Mouse (Mus musculus) gastrocnemius, adult 2 months (tissue): ENCODE measurements around the gene Slfn2. TPM values are rescaled to one million over a fixed set of nuclear protein-coding genes. Genes with fewer than 3 reads are reported as not detected.
"Not testable (repeated sequence)": the region's sequence is repeated elsewhere in the genome, so short reads cannot be mapped to it uniquely, and the experiment has no call there.

ENCODE experiments used
- DNase-seq: peaks from one replicate; pipeline ENCODE4 v3.0.0; 2022
- H3K27ac ChIP-seq: fragments of 200-600 bp; 2 replicates; pipeline ENCODE4 v1.8.1; 2022; ENCODE audit warnings: mild to moderate bottlenecking
- H3K4me3 ChIP-seq: fragments of 200-600 bp; 2 replicates; pipeline ENCODE4 v1.8.1; 2022; ENCODE audit warnings: mild to moderate bottlenecking, moderate library complexity
- CTCF ChIP-seq: fragments of 200-600 bp; IDR thresholded peaks from 2 replicates; pipeline ENCODE4 v1.8.1; 2022; ENCODE audit warnings: antibody characterized with exemption, mild to moderate bottlenecking, moderate library complexity
- intact Hi-C: fragments of 180-260 bp; cut with DNase I; formaldehyde crosslinking; loops from one replicate; pipeline ENCODE4 v1.15.1; 2025
- long read RNA-seq, 2 experiments: library from polyadenylated mRNA; stranded (forward); transcript quantifications; one replicate each; pipeline ENCODE4 v2.0.0; 2021
- total RNA-seq, 2 experiments: library from RNA; stranded (reverse); gene quantifications; 2 replicates each; pipeline ENCODE4 v1.2.3; 2021

Slfn2 gene
- total RNA-seq, result 1 to 10 TPM in 1 of 2 experiments, under 1 TPM in 1; 0.48 to 1.1 TPM
- long read RNA-seq, experiment 1, partial matches to known transcripts, result 0 of 1 reads
- long read RNA-seq, experiment 1, other reads (novel, unspliced or antisense), result 0 of 1 reads
- long read RNA-seq, experiment 2, result 0 reads

GRCm38 (mm10) chr11:83064946-83065345, at the start of gene Slfn2:
TSS of gene Slfn2 (plus strand) at chr11:83065112.
- peak within 1 kb of the TSS; percentile 53 for H3K4me3 ChIP-seq
- DNase-seq, result no peak
- no peak for TF ChIP-seq CTCF
- intact Hi-C loops, result no loop called here
- H3K27ac ChIP-seq, result peak within 1 kb of the TSS; percentile 51

- Histone ChIP-seq H3K4me3 (no peak overlapping the region), H3K27ac (no peak overlapping the region)
- TF ChIP-seq CTCF, result no peak
- intact Hi-C loops, result no loop called here
- DNase-seq, result no peak
These were observed 48.8 kb upstream of the Slfn2 start for GRCm38 (mm10) chr11:83016093-83016492.

GRCm38 (mm10) chr11:83019561-83020519, 45.1 kb upstream of the Slfn2 start:
- DNase-seq, intact Hi-C loops: not testable (repeated sequence)
- peak overlapping the region; percentile 66 for H3K27ac ChIP-seq
- H3K4me3 ChIP-seq, result peak overlapping the region; percentile 55

DNA sequence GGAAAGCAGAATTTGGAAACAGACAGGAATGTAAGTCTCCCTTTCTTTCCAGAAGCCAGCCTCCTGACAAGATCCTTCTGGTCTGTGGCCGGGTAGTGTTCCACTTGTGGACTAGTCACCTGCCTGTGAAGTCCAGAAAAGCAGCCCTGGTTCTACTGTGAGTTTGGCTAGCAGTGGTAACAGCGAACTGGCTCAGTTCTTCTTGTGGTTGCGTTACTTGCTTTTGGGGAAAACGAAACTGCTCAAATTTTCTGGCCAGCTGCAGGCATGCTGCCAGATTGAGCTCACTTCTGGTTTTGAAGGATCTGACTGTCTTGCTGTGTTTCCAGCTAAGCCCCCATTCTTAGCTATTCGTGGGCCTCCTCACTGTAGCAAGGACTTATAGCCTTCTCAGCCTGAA, 44.3 kb upstream of the Slfn2 start, which contains the start of gene Slfn8:
TSS of gene Slfn8 (minus strand) at position 190 of the 400 bp plus-strand sequence.
- DNase-seq, result peak; percentile 56
- peak within 1 kb of the TSS; percentile 55 for H3K4me3 ChIP-seq
- intact Hi-C loops, result no loop called here
- H3K27ac ChIP-seq, result peak within 1 kb of the TSS; percentile 66
- TF ChIP-seq CTCF, result no peak

GRCm38 (mm10) chr11:83038686-83039085, 26.2 kb upstream of the Slfn2 start:
- H3K4me3 ChIP-seq, H3K27ac ChIP-seq, intact Hi-C loops, DNase-seq: not testable (repeated sequence)

GRCm38 (mm10) chr11:83039156-83039555, 25.8 kb upstream of the Slfn2 start:
- DNase-seq, result no peak
- intact Hi-C loops, result no loop called here
- H3K27ac ChIP-seq, result no peak overlapping the region
- TF ChIP-seq CTCF, result no peak
- H3K4me3 ChIP-seq, result no peak overlapping the region

DNA sequence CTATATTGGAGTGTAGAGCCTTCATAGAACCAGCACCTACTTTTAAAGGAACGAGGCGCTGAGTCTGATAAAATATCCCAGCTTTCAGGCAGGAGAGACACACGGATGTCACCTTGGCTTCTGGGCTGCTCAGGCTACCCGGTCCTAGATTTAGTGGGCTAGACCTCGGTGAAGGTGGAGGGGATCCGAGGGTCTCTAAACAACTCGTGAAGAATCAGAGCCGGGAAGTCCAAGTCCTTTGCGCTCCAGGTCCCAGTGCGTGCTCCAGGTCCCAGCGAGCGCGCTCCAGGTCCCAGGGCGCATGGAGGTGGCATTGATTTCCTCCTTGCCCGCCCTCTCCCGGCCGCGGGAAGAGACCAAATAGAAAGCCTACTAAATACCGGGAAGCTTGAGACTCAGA, 25.1 kb upstream of the Slfn2 start:
- intact Hi-C loops, result no loop called here
- no peak for DNase-seq
- TF ChIP-seq CTCF, result no peak
- H3K27ac ChIP-seq, result no peak overlapping the region
- peak overlapping the region; percentile 51 for H3K4me3 ChIP-seq

GRCm38 (mm10) chr11:83040325-83040724, 24.6 kb upstream of the Slfn2 start:
- no peak for TF ChIP-seq CTCF
- no peak overlapping the region for H3K27ac ChIP-seq
- peak overlapping the region; percentile 51 for H3K4me3 ChIP-seq
- DNase-seq, result no peak
- intact Hi-C loops, result no loop called here

- intact Hi-C loops, result no loop called here
- TF ChIP-seq CTCF, result no peak
- no peak overlapping the region for H3K4me3 ChIP-seq
- H3K27ac ChIP-seq, result no peak overlapping the region
- DNase-seq, result no peak
These were observed 23.9 kb upstream of the Slfn2 start for GRCm38 (mm10) chr11:83041000-83041399.

DNA sequence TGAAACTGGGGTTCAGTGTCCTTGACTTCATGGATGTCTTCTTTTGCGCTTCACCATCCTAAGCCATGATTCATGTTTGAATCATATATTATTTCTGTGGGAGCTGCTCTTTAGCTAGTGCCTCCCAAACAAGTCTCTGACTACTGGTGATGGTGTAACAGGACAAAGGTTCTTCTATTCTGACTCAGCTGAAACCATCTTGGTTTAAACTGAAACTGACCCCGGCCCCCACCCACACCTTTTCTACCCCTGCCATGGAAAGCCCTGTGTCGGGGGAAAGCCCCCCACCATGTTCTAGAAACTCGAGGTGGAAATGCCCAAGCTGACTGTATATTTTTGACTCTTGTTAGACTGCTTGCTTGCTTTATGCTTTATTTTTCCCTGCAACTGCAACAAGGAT, 21.0 kb upstream of the Slfn2 start:
- intact Hi-C loops, result no loop called here
- Histone ChIP-seq H3K4me3 (no peak overlapping the region), H3K27ac (no peak overlapping the region)
- no peak for TF ChIP-seq CTCF
- no peak for DNase-seq

DNA sequence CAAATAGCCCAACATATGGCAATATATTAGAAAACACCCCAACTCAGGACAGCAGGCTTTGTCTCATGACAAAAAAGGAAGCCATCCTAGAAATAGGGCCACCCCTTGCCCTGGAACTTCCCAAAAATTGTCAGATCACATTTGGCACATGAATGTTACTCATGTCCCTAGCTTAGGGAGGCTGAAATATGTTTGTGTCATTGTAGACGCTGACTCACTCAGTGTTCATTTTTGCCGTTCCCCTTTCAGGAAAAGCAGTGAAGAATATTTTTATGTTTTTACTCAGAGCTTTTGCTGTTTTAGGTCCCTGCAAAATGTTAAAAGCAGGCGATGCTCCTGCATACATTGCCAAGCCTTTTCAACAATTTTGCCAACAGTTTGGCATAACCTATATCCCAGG, 19.3 kb upstream of the Slfn2 start:
- intact Hi-C loops, result no loop called here
- no peak overlapping the region for H3K4me3 ChIP-seq
- no peak overlapping the region for H3K27ac ChIP-seq
- no peak for DNase-seq
- TF ChIP-seq CTCF, result no peak

DNA sequence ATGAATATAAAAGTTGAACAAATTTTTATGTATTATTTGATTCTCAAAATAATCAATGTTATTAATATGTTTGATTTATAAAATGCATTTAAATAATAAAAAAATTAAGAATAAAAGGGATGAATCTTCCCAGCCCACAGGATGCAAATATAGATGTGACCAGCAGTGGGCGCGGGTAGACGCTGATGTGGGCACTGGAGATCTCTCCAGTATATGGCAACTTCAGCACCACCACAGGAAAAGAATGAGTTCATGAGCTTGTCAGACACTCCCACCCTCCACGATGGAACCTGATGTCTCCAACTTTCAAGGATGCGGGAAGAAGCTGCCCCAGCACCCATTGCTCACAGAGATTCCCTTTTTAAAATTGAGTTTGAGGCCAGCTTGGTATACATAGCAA, 7.0 kb upstream of the Slfn2 start:
- TF ChIP-seq CTCF, result peak; percentile 81
- no peak overlapping the region for H3K27ac ChIP-seq
- no peak overlapping the region for H3K4me3 ChIP-seq
- DNase-seq, result peak; percentile 49
- intact Hi-C loops, result loop anchor here (10.0 kb wide), 1 partner anchor 367 kb away; the partner anchor contains the start of gene Gas2l2

DNA sequence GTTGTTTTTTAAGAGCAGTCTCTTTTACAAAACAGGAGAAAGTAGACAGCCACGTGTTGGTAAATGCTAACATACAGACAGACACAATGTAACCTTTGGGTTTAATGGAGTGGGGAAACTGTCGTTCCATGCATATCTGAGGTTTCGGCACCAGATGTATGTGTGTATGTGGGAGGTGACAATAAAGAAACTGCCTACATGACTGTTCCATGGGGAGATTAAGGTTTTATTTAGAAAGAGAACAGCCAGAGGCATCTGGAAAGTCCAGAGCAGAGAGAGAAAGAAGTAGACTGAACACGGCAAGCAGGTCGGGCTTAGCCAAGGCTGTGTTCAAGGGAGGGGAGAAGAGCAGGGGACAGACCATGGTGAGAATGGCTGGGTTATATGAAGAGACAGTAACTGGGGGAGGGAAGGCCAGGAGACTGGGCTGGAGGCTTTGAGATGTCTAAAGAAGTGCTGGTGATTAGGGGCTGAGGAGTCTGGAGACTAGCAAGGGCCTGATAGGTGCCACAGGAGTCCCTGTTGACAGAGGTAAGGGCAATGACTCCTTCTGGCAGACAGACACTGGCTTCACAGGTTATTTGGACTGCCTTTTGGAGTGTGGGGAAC, 4.4 kb upstream of the Slfn2 start:
- DNase-seq, result no peak
- TF ChIP-seq CTCF, result no peak
- no peak overlapping the region for H3K4me3 ChIP-seq
- H3K27ac ChIP-seq, result no peak overlapping the region
- intact Hi-C loops, result no loop called here
